Mouse (Mus musculus): ENCODE measurements around the gene Atf7ip. TPM values are rescaled to one million over a fixed set of nuclear protein-coding genes. Genes with fewer than 3 reads are reported as not detected.

Atf7ip gene
- polyA plus RNA-seq, 1 experiment: 67.9 TPM

DNA sequence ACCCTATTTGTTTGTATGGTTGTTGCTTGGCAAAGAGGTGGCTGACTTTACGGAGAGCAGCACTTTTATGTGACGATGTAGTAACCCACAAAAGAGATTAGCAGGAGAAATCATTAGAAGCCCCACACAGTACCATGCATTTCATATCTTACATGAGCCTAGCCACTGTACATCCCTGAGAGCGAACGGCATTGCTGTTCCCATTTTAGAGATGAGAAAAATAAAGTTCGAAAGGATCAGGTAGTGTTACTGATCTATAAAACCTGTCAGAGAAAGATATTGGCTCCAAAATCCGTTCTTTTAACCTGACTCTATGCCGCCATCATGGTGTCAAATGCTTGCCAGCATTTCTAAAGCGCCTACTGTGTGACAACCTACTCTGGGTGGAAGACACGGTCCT is 36.2 kb upstream of the Atf7ip start:
- TF ChIP-seq POLR2A (IDR thresholded peaks at IDR 0.05; ENCODE audit: borderline replicate concordance, extremely low read depth, insufficient read depth, insufficient read length, poor library complexity, severe bottlenecking) (no peak), CTCF (IDR thresholded peaks at IDR 0.05; ENCODE audit: borderline replicate concordance, extremely low read depth, insufficient read depth, insufficient read length) (no peak)
- no peak for DNase-seq (ENCODE audit: low read depth)

DNA sequence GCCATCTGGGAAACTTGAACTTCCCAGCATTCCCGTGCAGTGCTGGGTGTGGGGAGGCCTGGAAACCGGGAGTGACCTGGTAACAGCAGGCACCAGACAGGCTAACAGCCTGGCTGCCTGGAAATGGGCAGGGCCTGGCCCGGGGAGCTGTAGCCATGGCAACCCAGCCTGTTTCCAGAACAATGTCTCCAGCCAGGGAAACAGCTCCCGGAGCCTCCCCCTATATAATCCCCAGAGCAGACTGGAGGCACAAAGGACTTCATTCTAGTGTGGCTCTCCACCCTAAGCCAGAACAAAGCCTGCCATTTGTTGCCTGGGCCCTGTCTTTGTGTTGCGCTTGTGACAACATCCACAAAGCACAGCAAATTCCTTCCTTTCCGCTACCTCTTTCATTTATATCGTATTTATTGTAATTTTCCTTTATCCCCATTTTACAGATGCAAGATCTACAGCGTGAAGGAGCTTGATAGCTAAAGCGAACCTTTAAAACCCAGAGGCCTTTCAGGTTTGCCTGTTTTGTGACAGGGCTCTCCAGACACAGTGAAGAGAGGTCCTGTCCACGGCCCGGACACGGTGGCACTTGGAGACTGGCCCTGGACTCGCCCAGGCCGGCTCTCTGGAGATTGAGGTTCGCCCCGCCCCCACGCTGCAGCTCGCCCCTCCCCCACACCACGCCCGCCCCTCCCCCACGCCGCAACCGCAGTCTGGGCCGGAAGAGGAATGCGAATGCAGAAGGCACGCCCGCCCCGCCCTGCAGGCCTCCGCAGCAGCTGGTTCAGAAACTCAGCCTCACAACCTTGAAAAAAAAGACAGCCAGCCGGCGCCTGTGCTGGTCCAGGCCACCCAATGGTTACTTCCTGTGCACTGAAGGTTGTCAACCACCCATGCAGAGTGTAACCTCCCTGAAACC is 35.4 kb upstream of the Atf7ip start:
- 0 out of 2 replicates have a peak, but pooled peaks have one; percentile 7 for TF ChIP-seq POLR2A (IDR thresholded peaks at IDR 0.05; ENCODE audit: borderline replicate concordance, extremely low read depth, insufficient read depth, insufficient read length, poor library complexity, severe bottlenecking)
- TF ChIP-seq CTCF (IDR thresholded peaks at IDR 0.05; ENCODE audit: borderline replicate concordance, extremely low read depth, insufficient read depth, insufficient read length): no peak
- DNase-seq (ENCODE audit: low read depth): peak; percentile 98

- TF ChIP-seq POLR2A (IDR thresholded peaks at IDR 0.05; ENCODE audit: borderline replicate concordance, extremely low read depth, insufficient read depth, insufficient read length, poor library complexity, severe bottlenecking): no peak
- TF ChIP-seq CTCF (IDR thresholded peaks at IDR 0.05; ENCODE audit: borderline replicate concordance, extremely low read depth, insufficient read depth, insufficient read length): no peak
- DNase-seq (ENCODE audit: low read depth): peak; percentile 35
Observed at GRCm38 (mm10) chr6:136471601-136472000, 34.4 kb upstream of the Atf7ip start.

GRCm38 (mm10) chr6:136472779-136473178 is 33.2 kb upstream of the Atf7ip start:
- DNase-seq (ENCODE audit: low read depth): no peak
- no peak for TF ChIP-seq POLR2A (IDR thresholded peaks at IDR 0.05; ENCODE audit: borderline replicate concordance, extremely low read depth, insufficient read depth, insufficient read length, poor library complexity, severe bottlenecking)
- no peak for TF ChIP-seq CTCF (IDR thresholded peaks at IDR 0.05; ENCODE audit: borderline replicate concordance, extremely low read depth, insufficient read depth, insufficient read length)

DNA sequence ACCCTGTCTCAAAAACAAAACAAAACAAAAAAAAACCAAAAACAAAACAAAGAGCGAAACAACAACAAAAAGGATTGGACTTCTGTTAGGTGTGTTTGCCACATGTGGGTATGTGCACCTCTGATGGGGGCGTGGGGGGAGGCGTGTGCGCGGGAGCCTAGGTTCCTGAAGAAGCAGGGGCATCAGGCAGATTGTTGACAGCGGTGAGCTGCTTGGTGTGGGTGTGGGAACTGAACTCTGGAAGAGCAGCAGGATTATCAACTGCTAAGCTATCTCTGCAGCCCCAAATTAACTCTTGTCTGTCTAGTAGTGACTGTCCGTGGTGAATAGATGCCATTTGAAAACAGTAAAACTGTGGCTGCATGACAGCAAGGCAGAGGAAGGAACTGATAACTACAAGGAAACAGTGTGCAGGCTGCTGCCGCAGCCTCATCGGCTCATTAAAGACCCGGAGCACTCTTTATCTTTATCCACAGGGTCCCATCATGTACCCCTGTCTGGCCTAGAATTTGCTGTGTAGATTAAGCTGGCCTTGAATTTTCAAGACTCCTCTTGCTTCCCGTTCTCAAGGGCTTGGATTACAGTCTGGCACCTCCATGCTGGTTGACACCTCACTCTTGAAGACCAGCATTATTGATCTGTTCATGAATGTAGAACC is 32.4 kb upstream of the Atf7ip start:
- DNase-seq (ENCODE audit: low read depth): no peak
- no peak for TF ChIP-seq POLR2A (IDR thresholded peaks at IDR 0.05; ENCODE audit: borderline replicate concordance, extremely low read depth, insufficient read depth, insufficient read length, poor library complexity, severe bottlenecking)
- no peak for TF ChIP-seq CTCF (IDR thresholded peaks at IDR 0.05; ENCODE audit: borderline replicate concordance, extremely low read depth, insufficient read depth, insufficient read length)

DNA sequence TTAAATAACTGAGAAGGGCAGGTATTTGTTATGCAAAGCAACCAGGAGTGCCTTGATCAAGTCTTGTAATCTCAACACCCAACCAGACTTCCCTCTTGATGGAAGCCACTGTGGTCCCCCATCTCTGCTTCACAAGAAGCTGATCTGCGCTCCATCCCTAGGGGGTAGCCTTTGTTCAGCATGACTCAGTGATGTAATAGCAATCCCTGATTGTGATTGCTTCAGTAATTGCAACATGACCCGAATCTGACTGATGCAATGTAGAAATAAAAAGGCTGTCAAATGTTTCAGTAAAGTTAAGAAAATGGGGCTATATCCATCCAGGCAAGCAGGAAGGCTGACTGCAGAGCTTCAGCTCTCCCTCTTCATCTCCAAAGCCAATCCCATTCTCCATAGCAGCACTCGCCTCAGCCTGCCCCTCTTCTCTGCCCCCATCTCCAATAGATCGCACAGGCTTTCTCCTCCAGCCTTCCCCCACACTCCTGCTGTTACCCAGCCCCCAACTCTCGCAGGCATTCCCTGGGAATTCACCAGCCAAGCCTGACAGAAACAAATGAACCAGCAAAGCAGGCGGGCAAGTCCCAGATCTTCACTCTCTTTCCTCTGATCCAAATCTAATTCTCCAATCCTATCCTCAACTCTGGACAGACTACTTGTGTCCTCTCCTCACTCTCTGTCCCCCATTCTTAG is 30.7 kb upstream of the Atf7ip start:
- TF ChIP-seq POLR2A (IDR thresholded peaks at IDR 0.05; ENCODE audit: borderline replicate concordance, extremely low read depth, insufficient read depth, insufficient read length, poor library complexity, severe bottlenecking) (no peak), CTCF (IDR thresholded peaks at IDR 0.05; ENCODE audit: borderline replicate concordance, extremely low read depth, insufficient read depth, insufficient read length) (no peak)
- DNase-seq (ENCODE audit: low read depth): peak; percentile 67

GRCm38 (mm10) chr6:136477878-136478277 is 28.1 kb upstream of the Atf7ip start:
- DNase-seq (ENCODE audit: low read depth): no peak

GRCm38 (mm10) chr6:136483531-136483930 is 22.4 kb upstream of the Atf7ip start:
- DNase-seq (ENCODE audit: low read depth): no peak
- TF ChIP-seq POLR2A (IDR thresholded peaks at IDR 0.05; ENCODE audit: borderline replicate concordance, extremely low read depth, insufficient read depth, insufficient read length, poor library complexity, severe bottlenecking) (no peak), CTCF (IDR thresholded peaks at IDR 0.05; ENCODE audit: borderline replicate concordance, extremely low read depth, insufficient read depth, insufficient read length) (no peak)

More at GRCm38 (mm10) chr6:136477878-136478277, 28.1 kb upstream of the Atf7ip start:
- TF ChIP-seq CTCF (IDR thresholded peaks at IDR 0.05; ENCODE audit: borderline replicate concordance, extremely low read depth, insufficient read depth, insufficient read length) (no peak), POLR2A (IDR thresholded peaks at IDR 0.05; ENCODE audit: borderline replicate concordance, extremely low read depth, insufficient read depth, insufficient read length, poor library complexity, severe bottlenecking) (no peak)

DNA sequence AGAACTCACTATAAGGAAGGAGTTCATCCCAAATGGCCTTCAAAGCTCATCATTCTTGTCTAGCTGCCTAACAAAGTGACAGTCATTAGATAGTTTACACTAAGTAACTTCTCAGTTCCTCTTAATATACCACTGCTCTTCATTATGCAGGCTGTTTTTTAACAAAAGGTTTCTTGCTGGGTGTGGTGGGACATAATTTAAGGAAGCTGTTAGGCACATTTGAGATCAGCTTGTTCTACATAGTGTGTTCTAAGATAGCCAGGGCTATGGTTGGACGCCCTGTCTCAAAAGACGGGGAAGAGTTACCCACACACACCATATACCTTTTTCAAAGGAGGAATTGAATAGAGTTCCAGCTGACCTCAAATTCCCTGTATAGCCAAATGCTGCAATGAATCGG is 21.9 kb upstream of the Atf7ip start:
- no peak for TF ChIP-seq POLR2A (IDR thresholded peaks at IDR 0.05; ENCODE audit: borderline replicate concordance, extremely low read depth, insufficient read depth, insufficient read length, poor library complexity, severe bottlenecking)
- DNase-seq (ENCODE audit: low read depth): no peak

GRCm38 (mm10) chr6:136486166-136486565 is 19.8 kb upstream of the Atf7ip start:
- no peak for TF ChIP-seq POLR2A (IDR thresholded peaks at IDR 0.05; ENCODE audit: borderline replicate concordance, extremely low read depth, insufficient read depth, insufficient read length, poor library complexity, severe bottlenecking)
- no peak for TF ChIP-seq CTCF (IDR thresholded peaks at IDR 0.05; ENCODE audit: borderline replicate concordance, extremely low read depth, insufficient read depth, insufficient read length)
- DNase-seq (ENCODE audit: low read depth): no peak
